Mouse (Mus musculus) midbrain, embryonic 16.5 days (tissue): ENCODE results near the gene Ccdc113. TPM values are rescaled to one million over a fixed set of nuclear protein-coding genes. Genes with fewer than 3 reads are reported as not detected.

Experiments used
- ATAC-seq: fragments of 200-750 bp; cut with Nextera tagmentation; 2 replicates; pipeline ENCODE4 v1.8.0; 2017; ENCODE audit warnings: moderate TSS enrichment
- H3K27ac ChIP-seq: fragments of 300-500 bp; sonication (generic); 2 replicates; pipeline ENCODE4 v1.5.1; 2014; ENCODE audit warnings: mild to moderate bottlenecking, low read length, mixed read lengths
- H3K27me3 ChIP-seq: fragments of 300-500 bp; sonication (generic); 2 replicates; pipeline ENCODE4 v1.6.1; 2014; ENCODE audit warnings: low read depth, low read length, mixed read lengths; ENCODE audit not compliant: control insufficient read depth, insufficient read depth
- H3K36me3 ChIP-seq: fragments of 300-500 bp; sonication (generic); 2 replicates; pipeline ENCODE4 v1.6.1; 2014; ENCODE audit warnings: mild to moderate bottlenecking, low read length, moderate library complexity, mixed read lengths; ENCODE audit not compliant: control insufficient read depth, insufficient read depth
- H3K4me1 ChIP-seq: fragments of 300-500 bp; sonication (generic); 2 replicates; pipeline ENCODE4 v1.6.1; 2014; ENCODE audit warnings: mild to moderate bottlenecking, low read length, mixed read lengths; ENCODE audit not compliant: control insufficient read depth, insufficient read depth
- H3K4me2 ChIP-seq: fragments of 300-500 bp; sonication (generic); 2 replicates; pipeline ENCODE4 v1.6.1; 2014; ENCODE audit warnings: mild to moderate bottlenecking, low read length, mixed read lengths
- H3K4me3 ChIP-seq: fragments of 300-500 bp; sonication (generic); 2 replicates; pipeline ENCODE4 v1.5.1; 2014; ENCODE audit warnings: low read depth, mild to moderate bottlenecking, low read length, moderate library complexity, mixed read lengths
- H3K9ac ChIP-seq: fragments of 300-500 bp; sonication (generic); 2 replicates; pipeline ENCODE4 v1.6.1; 2014; ENCODE audit warnings: low read depth, low read length, mixed read lengths
- H3K9me3 ChIP-seq: fragments of 300-500 bp; sonication (generic); replicated peaks from 2 replicates; pipeline ENCODE4 v1.6.1; 2014; ENCODE audit warnings: mild to moderate bottlenecking, low read length, mixed read lengths; ENCODE audit not compliant: control insufficient read depth, poor library complexity, severe bottlenecking
- WGBS: fragments of 180-500 bp; shearing (Covaris S2); extraction: QIAGEN DNeasy Blood & Tissue Kit; methylation state at CpG from one replicate; pipeline ENCODE4 v1.1.7; 2014; 5-methylcytosine and 5-hydroxymethylcytosine counted together
- polyA plus RNA-seq: library from polyadenylated mRNA; unstranded; fragments of >200 nt; fragmentation: Nextera tagmentation; extraction: Ambion mirVana; gene quantifications from 2 replicates; pipeline ENCODE4 v1.2.1, GENCODE M21; 2015

Gene Ccdc113
- polyA plus RNA-seq, 1 experiment from 2014 or later = 2.7 TPM

DNA sequence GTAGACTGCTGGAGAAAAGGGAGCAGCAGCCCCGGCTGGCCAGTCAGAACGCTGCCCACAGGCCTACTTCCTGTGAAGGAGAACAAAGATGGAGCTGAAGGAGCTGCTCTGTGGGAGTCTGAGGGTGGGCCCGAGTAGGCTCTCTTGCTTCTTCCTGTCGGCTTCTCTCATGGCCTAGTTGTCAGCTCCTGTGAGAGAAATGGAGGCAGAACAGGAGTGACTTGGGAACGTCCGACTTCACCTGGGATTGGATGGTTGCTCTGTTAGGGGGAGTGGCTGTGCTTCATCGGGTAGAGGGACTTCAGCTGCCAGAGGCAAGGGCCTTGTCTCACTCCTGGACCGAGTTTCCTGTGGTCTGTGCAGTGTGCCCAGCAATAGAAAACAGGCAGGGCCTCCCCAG is 14.0 kb downstream of the Ccdc113 start:
- no peak overlapping the region for H3K4me2 ChIP-seq
- peaks cover 8% of the 10 kb centered on the region for H3K4me1 ChIP-seq
- H3K27me3 ChIP-seq = no peaks in the 10 kb centered on the region
- H3K36me3 ChIP-seq = no peaks in the 10 kb centered on the region
- H3K9me3 ChIP-seq = no peaks in the 10 kb centered on the region
- H3K27ac ChIP-seq = no peak overlapping the region
- ATAC-seq = no peak
- 68% methylated on average over 8 of the region's 8 CpGs for whole genome bisulfite sequencing
- H3K9ac ChIP-seq = no peak overlapping the region
- H3K4me3 ChIP-seq = no peak overlapping the region

DNA sequence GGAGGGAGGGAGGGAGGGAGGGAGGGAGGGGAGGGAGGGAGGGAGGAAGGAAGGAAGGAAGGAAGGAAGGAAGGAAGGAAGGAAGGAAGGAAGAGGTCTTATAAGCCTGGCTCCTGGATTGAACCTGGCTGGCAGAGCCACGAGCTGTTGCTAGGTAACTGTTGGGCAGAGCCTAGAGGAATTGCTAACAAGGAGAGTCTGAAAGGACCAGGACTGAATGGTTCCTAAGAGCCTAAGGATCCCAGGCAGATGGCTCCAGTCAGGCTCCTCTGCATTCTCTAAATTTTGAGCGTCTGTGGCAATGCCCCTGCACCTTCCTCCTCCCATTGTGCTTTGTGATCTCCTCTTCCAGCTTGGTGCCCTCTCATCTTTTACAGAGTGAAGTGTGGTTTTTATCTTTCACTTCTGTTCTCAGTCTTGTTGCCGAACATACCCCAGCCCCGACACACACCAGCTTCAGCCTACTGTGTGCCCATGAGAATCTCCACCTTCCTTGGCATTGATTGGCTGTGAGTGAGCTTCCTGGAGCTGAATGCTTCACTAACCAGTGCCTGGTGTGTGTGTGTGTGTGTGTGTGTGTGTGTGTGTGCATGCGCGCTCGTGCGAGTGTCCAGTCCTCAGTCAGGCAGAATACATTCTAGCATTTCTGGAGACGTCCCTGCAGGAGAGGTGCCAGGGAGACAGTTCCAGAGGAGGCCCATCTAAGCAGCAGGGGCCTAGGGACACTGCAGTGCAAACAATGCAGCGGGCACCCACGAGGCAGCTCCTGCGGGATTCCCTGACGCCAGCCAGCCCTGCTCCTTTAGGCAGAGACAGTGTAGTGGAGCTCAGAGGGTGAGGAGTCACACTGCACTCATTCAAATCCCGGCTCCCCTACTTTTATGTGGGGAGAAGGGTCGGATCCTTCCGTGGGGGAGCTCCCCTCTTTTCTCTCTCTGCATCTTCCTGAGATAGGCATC is 16.3 kb downstream of the Ccdc113 start:
- Histone ChIP-seq H3K27me3 (no peaks in the 10 kb centered on the region), H3K4me2 (peak overlapping the region; percentile 36; the same call in 1 of the 2 replicates), H3K4me3 (no peak overlapping the region), H3K4me1 (peaks cover 8% of the 10 kb centered on the region), H3K27ac (peak overlapping the region; percentile 82), H3K36me3 (no peaks in the 10 kb centered on the region), H3K9me3 (no peaks in the 10 kb centered on the region), H3K9ac (0 out of 2 replicates have a peak overlapping the region, but pooled peaks have one; percentile 11)
- ATAC-seq = peak; percentile 92
- WGBS = 41% methylated on average over 16 of the region's 16 CpGs

- no peak overlapping the region for H3K27ac ChIP-seq
- no peaks in the 10 kb centered on the region for H3K27me3 ChIP-seq
- peaks cover 8% of the 10 kb centered on the region for H3K4me1 ChIP-seq
- no peaks in the 10 kb centered on the region for H3K9me3 ChIP-seq
- no peak overlapping the region for H3K4me3 ChIP-seq
- no peak overlapping the region for H3K9ac ChIP-seq
- no peaks in the 10 kb centered on the region for H3K36me3 ChIP-seq
- 65% methylated on average over 4 of the region's 4 CpGs for WGBS
- H3K4me2 ChIP-seq = no peak overlapping the region
- ATAC-seq = no peak
These were observed 17.7 kb downstream of the Ccdc113 start for GRCm38 (mm10) chr8:95551577-95551976.

- no peaks in the 10 kb centered on the region for H3K36me3 ChIP-seq
- H3K4me1 ChIP-seq = no peaks in the 10 kb centered on the region
- ATAC-seq = no peak
- H3K9me3 ChIP-seq = no peaks in the 10 kb centered on the region
- H3K4me3 ChIP-seq = no peak overlapping the region
- no peak overlapping the region for H3K9ac ChIP-seq
- H3K4me2 ChIP-seq = no peak overlapping the region
- no peak overlapping the region for H3K27ac ChIP-seq
- no peaks in the 10 kb centered on the region for H3K27me3 ChIP-seq
- 97% methylated on average over 2 of the region's 2 CpGs for WGBS
These were observed 22.1 kb downstream of the Ccdc113 start for GRCm38 (mm10) chr8:95555963-95556362.

GRCm38 (mm10) chr8:95566217-95566616 is 32.3 kb downstream of the Ccdc113 start:
- Histone ChIP-seq H3K4me2 (no peak overlapping the region), H3K9me3 (peaks cover 4% of the 10 kb centered on the region; the same call in 1 of the 2 replicates), H3K36me3 (no peaks in the 10 kb centered on the region), H3K4me1 (no peaks in the 10 kb centered on the region), H3K27ac (no peak overlapping the region), H3K4me3 (no peak overlapping the region), H3K27me3 (no peaks in the 10 kb centered on the region), H3K9ac (no peak overlapping the region)
- no peak for ATAC-seq
- 64% methylated on average over 4 of the region's 4 CpGs for WGBS

GRCm38 (mm10) chr8:95566809-95567208 is 32.9 kb downstream of the Ccdc113 start:
- WGBS = 80% methylated on average over 6 of the region's 6 CpGs
- H3K36me3 ChIP-seq = no peaks in the 10 kb centered on the region
- ATAC-seq = no peak

GRCm38 (mm10) chr8:95573146-95573545 is 39.3 kb downstream of the Ccdc113 start:
- H3K4me3 ChIP-seq = no peak overlapping the region
- no peak overlapping the region for H3K9ac ChIP-seq
- no peaks in the 10 kb centered on the region for H3K36me3 ChIP-seq
- no peak overlapping the region for H3K27ac ChIP-seq
- H3K27me3 ChIP-seq = no peaks in the 10 kb centered on the region
- H3K4me2 ChIP-seq = no peak overlapping the region
- H3K4me1 ChIP-seq = no peaks in the 10 kb centered on the region
- H3K9me3 ChIP-seq = peaks cover 6% of the 10 kb centered on the region; the same call in 1 of the 2 replicates
- WGBS = 90% methylated on average over 5 of the region's 5 CpGs
- no peak for ATAC-seq

More at GRCm38 (mm10) chr8:95566809-95567208, 32.9 kb downstream of the Ccdc113 start:
- Histone ChIP-seq H3K9me3 (peaks cover 6% of the 10 kb centered on the region; the same call in 1 of the 2 replicates), H3K9ac (no peak overlapping the region), H3K27ac (no peak overlapping the region), H3K27me3 (no peaks in the 10 kb centered on the region), H3K4me2 (no peak overlapping the region), H3K4me1 (no peaks in the 10 kb centered on the region), H3K4me3 (no peak overlapping the region)

- H3K4me2 ChIP-seq = no peak within 1 kb of the TSS
- H3K4me3 ChIP-seq = no peak within 1 kb of the TSS
- no peak within 1 kb of the TSS for H3K27ac ChIP-seq
- H3K9ac ChIP-seq = no peak within 1 kb of the TSS
- peaks cover 1% of the 10 kb centered on the region; the same call in 1 of the 2 replicates for H3K9me3 ChIP-seq
- H3K36me3 ChIP-seq = no peaks in the 10 kb centered on the region
- no peaks in the 10 kb centered on the region for H3K4me1 ChIP-seq
- no peaks in the 10 kb centered on the region for H3K27me3 ChIP-seq
- ATAC-seq = no peak
- WGBS = 84% methylated on average over 10 of the region's 10 CpGs
These were observed 42.4 kb downstream of the Ccdc113 start, which contains the start of gene Prss54 for GRCm38 (mm10) chr8:95576240-95576639. TSS of gene Prss54 (minus strand) at chr8:95576340.

DNA sequence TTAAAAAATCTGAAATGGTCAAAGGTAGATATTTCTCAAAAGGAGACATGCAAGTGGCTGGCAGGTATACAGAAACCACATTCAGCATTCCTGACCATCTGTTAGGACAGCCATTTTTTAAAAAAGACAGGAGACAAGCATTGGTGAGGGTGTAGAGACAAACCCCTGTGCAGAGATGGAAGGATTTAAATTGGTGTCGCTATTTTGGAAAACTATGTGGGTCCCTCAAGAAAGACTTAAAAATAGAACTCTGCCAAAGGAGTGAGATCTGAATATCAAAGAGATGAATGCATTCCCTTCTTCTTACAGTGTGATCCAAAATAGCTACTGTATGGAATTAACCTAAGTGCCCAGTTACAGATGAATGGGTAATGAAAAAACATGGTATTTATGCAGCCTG is 53.5 kb downstream of the Ccdc113 start:
- no peak overlapping the region for H3K27ac ChIP-seq
- H3K4me3 ChIP-seq = no peak overlapping the region
- no peaks in the 10 kb centered on the region for H3K36me3 ChIP-seq
- ATAC-seq = no peak
- H3K9me3 ChIP-seq = peaks cover 2% of the 10 kb centered on the region; the same call in 1 of the 2 replicates
- H3K4me2 ChIP-seq = no peak overlapping the region
- no peaks in the 10 kb centered on the region for H3K27me3 ChIP-seq
- no peak overlapping the region for H3K9ac ChIP-seq
- WGBS = 91% methylated on average over 1 of the region's 1 CpGs
- H3K4me1 ChIP-seq = no peaks in the 10 kb centered on the region
